Mouse (Mus musculus): Measurements from ENCODE around the gene Il15ra. TPM values are rescaled to one million over a fixed set of nuclear protein-coding genes. Genes with fewer than 3 reads are reported as not detected.
A peak's percentile ranks its signal among the peaks of the same experiment; 100 is the strongest.

Gene Il15ra
- total RNA-seq, 2 experiments from 2014 or later: 29.8 to 38.6 TPM

- Histone ChIP-seq H3K27ac (peak overlapping the region; percentile 82), H3K4me3 (no peak overlapping the region)
- DNase-seq: peak; percentile 78
- TF ChIP-seq CTCF (IDR thresholded peaks at IDR 0.05): no peak
- intact Hi-C loops (cut with DNase I): loop anchor here (5.0 kb wide), 1 partner anchor 230 kb away; no protein-coding TSS in a partner anchor
These were observed 62.1 kb downstream of the Il15ra start for GRCm38 (mm10) chr2:11767161-11767545.

- no peak for DNase-seq
- no peak for TF ChIP-seq CTCF (IDR thresholded peaks at IDR 0.05)
- Histone ChIP-seq H3K4me3 (no peak overlapping the region), H3K27ac (no peak overlapping the region)
- intact Hi-C loops (cut with DNase I): loop anchor here (10.0 kb wide), 2 partner anchors 167 to 643 kb away; partner anchors contain the start of genes Mindy3 and Rbm17
These were observed 66.6 kb downstream of the Il15ra start for GRCm38 (mm10) chr2:11771701-11772100.

- TF ChIP-seq CTCF (IDR thresholded peaks at IDR 0.05): no peak
- H3K4me3 ChIP-seq: no peak overlapping the region
- intact Hi-C loops (cut with DNase I): loop anchor here (10.0 kb wide), 2 partner anchors 168 to 642 kb away; partner anchors contain the start of genes Mindy3 and Rbm17
- no peak overlapping the region for H3K27ac ChIP-seq
- DNase-seq: no peak
These were observed 67.3 kb downstream of the Il15ra start for GRCm38 (mm10) chr2:11772401-11772800.

- intact Hi-C loops (cut with DNase I): loop anchor here (10.0 kb wide), 2 partner anchors 170 to 640 kb away; partner anchors contain the start of genes Mindy3 and Rbm17
- H3K27ac ChIP-seq: peak overlapping the region; percentile 76
- H3K4me3 ChIP-seq: peak overlapping the region; percentile 26; the same call in 1 of the 2 replicates
- TF ChIP-seq CTCF (IDR thresholded peaks at IDR 0.05): no peak
- peak; percentile 69 for DNase-seq
These were observed 69.3 kb downstream of the Il15ra start for GRCm38 (mm10) chr2:11774426-11774825.

GRCm38 (mm10) chr2:11775121-11775520, 70.0 kb downstream of the Il15ra start:
- no peak for DNase-seq
- H3K27ac ChIP-seq: peak overlapping the region; percentile 76; the same call in 1 of the 2 replicates
- intact Hi-C loops (cut with DNase I): loop anchor here (5.0 to 10.0 kb wide), 3 partner anchors 68 to 640 kb away; partner anchors contain the start of genes Il15ra, Mindy3 and Rbm17
- TF ChIP-seq CTCF (IDR thresholded peaks at IDR 0.05): no peak
- no peak overlapping the region for H3K4me3 ChIP-seq

- Histone ChIP-seq H3K27ac (peak overlapping the region; percentile 99), H3K4me3 (peak overlapping the region; percentile 86)
- no peak for TF ChIP-seq CTCF (IDR thresholded peaks at IDR 0.05)
- DNase-seq: no peak
- intact Hi-C loops (cut with DNase I): loop anchor here (5.0 to 10.0 kb wide), 3 partner anchors 69 to 638 kb away; partner anchors contain the start of genes Il15ra, Mindy3 and Rbm17
These were observed 71.3 kb downstream of the Il15ra start for GRCm38 (mm10) chr2:11776415-11776814.

GRCm38 (mm10) chr2:11777091-11778068, 72.3 kb downstream of the Il15ra start, which contains the start of the genes Fbh1 and Ankrd16:
Fbh1 (minus strand) TSS chr2:11777582.
Ankrd16 (plus strand) TSS chr2:11777876.
- Histone ChIP-seq H3K4me3 (peak within 1 kb of the TSS; percentile 86), H3K27ac (peak within 1 kb of the TSS; percentile 99)
- intact Hi-C loops (cut with DNase I): loop anchor here (5.0 to 10.0 kb wide), 3 partner anchors 70 to 637 kb away; partner anchors contain the start of genes Il15ra, Mindy3 and Rbm17
- peak; percentile 100 for DNase-seq
- TF ChIP-seq CTCF (IDR thresholded peaks at IDR 0.05): peak; percentile 14; the same call in 1 of the 2 replicates

GRCm38 (mm10) chr2:11778087-11778823, 73.2 kb downstream of the Il15ra start:
- intact Hi-C loops (cut with DNase I): loop anchor here (5.0 to 10.0 kb wide), 3 partner anchors 71 to 637 kb away; partner anchors contain the start of genes Il15ra, Mindy3 and Rbm17
- DNase-seq: peak; percentile 92
- Histone ChIP-seq H3K27ac (peak overlapping the region; percentile 99), H3K4me3 (peak overlapping the region; percentile 86)
- TF ChIP-seq CTCF (IDR thresholded peaks at IDR 0.05): no peak

Other genes with a start within 250 kb of the Il15ra start
- 100 to 1,000 TPM in 1 of 2 experiments, 10 to 100 TPM in 1; 84.9 to 302 TPM for gene Pfkfb3, start 151.2 kb upstream of the Il15ra start, total RNA-seq (2021)
- 10 to 100 TPM; 54.2 to 56.2 TPM for gene Rbm17, start 101.1 kb upstream of the Il15ra start, total RNA-seq (2021)
- not detected for gene Gm17490, start 79.0 kb upstream of the Il15ra start, total RNA-seq (2021)
- under 1 TPM; 0.45 to 0.92 TPM for gene Il2ra, start 62.5 kb upstream of the Il15ra start, total RNA-seq (2021)
- gene Fbh1, start 72.3 kb downstream of the Il15ra start, total RNA-seq (2021): 10 to 100 TPM; 24.1 to 32.5 TPM
- gene Ankrd16, start 72.6 kb downstream of the Il15ra start, total RNA-seq (2021): 10 to 100 TPM; 20.8 to 26.3 TPM